Mouse (Mus musculus): ENCODE data around the gene Cntn1. TPM values are rescaled to one million over a fixed set of nuclear protein-coding genes. Genes with fewer than 3 reads are reported as not detected.

The Cntn1 gene
- polyA plus RNA-seq, 1 experiment from 2014 or later, result 0.51 TPM

- no peak for DNase-seq
- H3K36me3 ChIP-seq (ENCODE audit: insufficient read depth), result no peaks in the 10 kb centered on the region
- H3K27me3 ChIP-seq (ENCODE audit: insufficient read depth, low read length), result no peaks in the 10 kb centered on the region
- H3K27ac ChIP-seq (ENCODE audit: low read depth), result no peak overlapping the region
- H3K4me1 ChIP-seq (ENCODE audit: insufficient read depth), result no peaks in the 10 kb centered on the region
- no peak for TF ChIP-seq CTCF (IDR thresholded peaks at IDR 0.05; ENCODE audit: low read depth)
- no peak for ATAC-seq (ENCODE audit: insufficient read depth)
- H3K9ac ChIP-seq, result no peak overlapping the region
- H3K4me2 ChIP-seq, result no peak overlapping the region
- H3K9me3 ChIP-seq (ENCODE audit: low read depth, low read length), result no peaks in the 10 kb centered on the region
- WGBS, result 40% methylated on average over 6 of the region's 6 CpGs
- no peak overlapping the region for H3K4me3 ChIP-seq (ENCODE audit: low read depth, low read length)
Measured at GRCm38 (mm10) chr15:92087691-92088286, 36.8 kb downstream of the Cntn1 start.

GRCm38 (mm10) chr15:92090787-92091186 lies 39.8 kb downstream of the Cntn1 start:
- H3K27me3 ChIP-seq (ENCODE audit: insufficient read depth, low read length), result no peaks in the 10 kb centered on the region
- H3K4me2 ChIP-seq, result no peak overlapping the region
- WGBS, result 61% methylated on average over 6 of the region's 6 CpGs
- no peaks in the 10 kb centered on the region for H3K4me1 ChIP-seq (ENCODE audit: insufficient read depth)
- H3K9me3 ChIP-seq (ENCODE audit: low read depth, low read length), result no peaks in the 10 kb centered on the region
- H3K36me3 ChIP-seq (ENCODE audit: insufficient read depth), result no peaks in the 10 kb centered on the region
- H3K4me3 ChIP-seq (ENCODE audit: low read depth, low read length), result no peak overlapping the region
- no peak overlapping the region for H3K9ac ChIP-seq
- no peak for DNase-seq
- no peak for ATAC-seq (ENCODE audit: insufficient read depth)
- TF ChIP-seq CTCF (IDR thresholded peaks at IDR 0.05; ENCODE audit: low read depth), result no peak
- no peak overlapping the region for H3K27ac ChIP-seq (ENCODE audit: low read depth)

- WGBS, result 65% methylated on average over 3 of the region's 3 CpGs
- no peak overlapping the region for H3K4me2 ChIP-seq
- DNase-seq (no peak), ATAC-seq (ENCODE audit: insufficient read depth) (no peak)
- no peaks in the 10 kb centered on the region for H3K4me1 ChIP-seq (ENCODE audit: insufficient read depth)
- no peak overlapping the region for H3K9ac ChIP-seq
- no peaks in the 10 kb centered on the region for H3K9me3 ChIP-seq (ENCODE audit: low read depth, low read length)
- no peak overlapping the region for H3K4me3 ChIP-seq (ENCODE audit: low read depth, low read length)
- no peak for TF ChIP-seq CTCF (IDR thresholded peaks at IDR 0.05; ENCODE audit: low read depth)
- no peaks in the 10 kb centered on the region for H3K27me3 ChIP-seq (ENCODE audit: insufficient read depth, low read length)
- H3K36me3 ChIP-seq (ENCODE audit: insufficient read depth), result no peaks in the 10 kb centered on the region
- H3K27ac ChIP-seq (ENCODE audit: low read depth), result no peak overlapping the region
Measured at GRCm38 (mm10) chr15:92092041-92092440, 41.1 kb downstream of the Cntn1 start.

GRCm38 (mm10) chr15:92099410-92100174 lies 48.6 kb downstream of the Cntn1 start:
- no peak overlapping the region for H3K4me2 ChIP-seq
- DNase-seq, result no peak
- no peaks in the 10 kb centered on the region for H3K27me3 ChIP-seq (ENCODE audit: insufficient read depth, low read length)
- 53% methylated on average over 5 of the region's 5 CpGs for WGBS
- H3K36me3 ChIP-seq (ENCODE audit: insufficient read depth), result no peaks in the 10 kb centered on the region
- no peak for TF ChIP-seq CTCF (IDR thresholded peaks at IDR 0.05; ENCODE audit: low read depth)
- no peaks in the 10 kb centered on the region for H3K9me3 ChIP-seq (ENCODE audit: low read depth, low read length)
- H3K4me1 ChIP-seq (ENCODE audit: insufficient read depth), result no peaks in the 10 kb centered on the region
- no peak overlapping the region for H3K9ac ChIP-seq
- H3K27ac ChIP-seq (ENCODE audit: low read depth), result no peak overlapping the region
- no peak for ATAC-seq (ENCODE audit: insufficient read depth)
- no peak overlapping the region for H3K4me3 ChIP-seq (ENCODE audit: low read depth, low read length)

GRCm38 (mm10) chr15:92101956-92102355 lies 51.0 kb downstream of the Cntn1 start:
- no peak overlapping the region for H3K27ac ChIP-seq (ENCODE audit: low read depth)
- ATAC-seq (ENCODE audit: insufficient read depth) (no peak), DNase-seq (no peak)
- no peak overlapping the region for H3K4me2 ChIP-seq
- H3K4me3 ChIP-seq (ENCODE audit: low read depth, low read length), result no peak overlapping the region
- H3K27me3 ChIP-seq (ENCODE audit: insufficient read depth, low read length), result no peaks in the 10 kb centered on the region
- no peak overlapping the region for H3K9ac ChIP-seq
- H3K36me3 ChIP-seq (ENCODE audit: insufficient read depth), result no peaks in the 10 kb centered on the region
- WGBS, result 41% methylated on average over 9 of the region's 9 CpGs
- no peak for TF ChIP-seq CTCF (IDR thresholded peaks at IDR 0.05; ENCODE audit: low read depth)
- H3K4me1 ChIP-seq (ENCODE audit: insufficient read depth), result no peaks in the 10 kb centered on the region
- no peaks in the 10 kb centered on the region for H3K9me3 ChIP-seq (ENCODE audit: low read depth, low read length)

- no peak for ATAC-seq (ENCODE audit: insufficient read depth)
- Histone ChIP-seq H3K4me1 (ENCODE audit: insufficient read depth) (no peaks in the 10 kb centered on the region), H3K27me3 (ENCODE audit: insufficient read depth, low read length) (no peaks in the 10 kb centered on the region), H3K9ac (no peak overlapping the region), H3K4me3 (ENCODE audit: low read depth, low read length) (no peak overlapping the region), H3K27ac (ENCODE audit: low read depth) (no peak overlapping the region), H3K4me2 (no peak overlapping the region), H3K36me3 (ENCODE audit: insufficient read depth) (no peaks in the 10 kb centered on the region), H3K9me3 (ENCODE audit: low read depth, low read length) (no peaks in the 10 kb centered on the region)
- no peak for TF ChIP-seq CTCF (IDR thresholded peaks at IDR 0.05; ENCODE audit: low read depth)
- no peak for DNase-seq
Measured at GRCm38 (mm10) chr15:92112455-92112854, 61.5 kb downstream of the Cntn1 start.

GRCm38 (mm10) chr15:92132936-92133335 lies 82.0 kb downstream of the Cntn1 start:
- ATAC-seq (ENCODE audit: insufficient read depth) (no peak), DNase-seq (no peak)
- WGBS, result 55% methylated on average over 3 of the region's 3 CpGs
- Histone ChIP-seq H3K36me3 (ENCODE audit: insufficient read depth) (no peaks in the 10 kb centered on the region), H3K9me3 (ENCODE audit: low read depth, low read length) (no peaks in the 10 kb centered on the region), H3K4me3 (ENCODE audit: low read depth, low read length) (no peak overlapping the region), H3K4me2 (no peak overlapping the region), H3K9ac (no peak overlapping the region), H3K4me1 (ENCODE audit: insufficient read depth) (no peaks in the 10 kb centered on the region), H3K27ac (ENCODE audit: low read depth) (no peak overlapping the region), H3K27me3 (ENCODE audit: insufficient read depth, low read length) (no peaks in the 10 kb centered on the region)
- no peak for TF ChIP-seq CTCF (IDR thresholded peaks at IDR 0.05; ENCODE audit: low read depth)
